Mouse (Mus musculus): ENCODE data around the gene Diablo. TPM values are rescaled to one million over a fixed set of nuclear protein-coding genes. Genes with fewer than 3 reads are reported as not detected.

The Diablo gene
- total and polyA plus RNA-seq, 3 experiments = 37.7 to 68.0 (median 58.7) TPM

DNA sequence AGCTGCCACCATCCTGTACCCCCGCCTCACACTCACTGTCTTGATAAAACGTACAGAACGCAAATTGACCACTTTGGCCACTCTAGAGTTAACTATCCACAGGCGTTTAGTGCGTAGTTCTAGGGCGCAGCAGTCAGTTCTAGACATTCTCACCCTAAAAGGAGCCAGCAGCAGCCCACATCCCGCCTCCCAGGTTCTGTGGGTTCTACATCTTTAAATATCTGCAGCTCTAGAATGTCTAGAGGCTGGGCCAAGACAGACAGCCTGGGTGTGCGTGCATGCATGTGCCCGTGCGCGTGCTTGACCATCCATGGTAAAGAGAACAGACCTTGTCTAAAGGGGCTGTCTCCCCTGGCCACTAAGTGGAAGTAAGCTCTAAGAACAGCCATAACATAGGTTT lies 37.2 kb upstream of the Diablo start:
- no peak overlapping the region for H3K4me3 ChIP-seq (replicated peaks in 1 of 3; ENCODE audit: low read depth in 2 of 3, low read length in 2 of 3, poor library complexity in 1 of 3)
- no peaks in the 10 kb centered on the region for H3K9me3 ChIP-seq (replicated peaks; ENCODE audit: low read length)
- no peak overlapping the region for H3K9ac ChIP-seq (ENCODE audit: insufficient read depth, low read depth)
- no peaks in the 10 kb centered on the region for H3K79me2 ChIP-seq (replicated peaks; ENCODE audit: control insufficient read depth, extremely low read depth, insufficient read depth, poor library complexity, severe bottlenecking)
- in situ Hi-C loops (cut with MboI; ENCODE audit: low pct_ligation_motif_present, low pct_unique_long_range_greater_than_20kb, low sequenced_read_pairs) (no loop called here), dilution Hi-C loops (cut with MboI; ENCODE audit: extremely low pct_ligation_motif_present, extremely low pct_unique_long_range_greater_than_20kb, low sequenced_read_pairs) (no loop called here)
- no peak for DNase-seq (ENCODE audit: extremely low read depth)
- H3K4me1 ChIP-seq (ENCODE audit: control insufficient read depth in 1 of 2, insufficient read depth in 2 of 2) = no peaks in the 10 kb centered on the region
- H3K27me3 ChIP-seq (replicated peaks) = no peaks in the 10 kb centered on the region
- no peak overlapping the region for H3K27ac ChIP-seq (ENCODE audit: insufficient read depth, low read depth)
- H3K4me2 ChIP-seq (ENCODE audit: insufficient read depth, low read depth, poor library complexity, severe bottlenecking) = no peak overlapping the region
- TF ChIP-seq MXI1 (IDR thresholded peaks at IDR 0.05; ENCODE audit: low read depth, low read length) (no peak), MAX (IDR thresholded peaks at IDR 0.05; ENCODE audit: low read length) (no peak), KAT2A (IDR thresholded peaks at IDR 0.05; ENCODE audit: insufficient replicate concordance, low read length) (no peak), HCFC1 (IDR thresholded peaks at IDR 0.05; ENCODE audit: low read depth, low read length) (no peak), CTCF (conservative IDR thresholded peaks at IDR 0.05 in 1 of 2, IDR thresholded peaks at IDR 0.05 in 1 of 2; ENCODE audit: low read depth in 2 of 2, low read length in 2 of 2) (no peak), ETS1 (conservative IDR thresholded peaks at IDR 0.05; ENCODE audit: low read depth, low read length) (no peak), MAZ (IDR thresholded peaks at IDR 0.05; ENCODE audit: low read depth, low read length) (no peak), GABPA (IDR thresholded peaks at IDR 0.05; ENCODE audit: insufficient replicate concordance, low read depth, low read length) (no peak), RAD21 (IDR thresholded peaks at IDR 0.05; ENCODE audit: low read depth, low read length) (no peak), IRF4 (IDR thresholded peaks at IDR 0.05; ENCODE audit: low read depth, low read length) (no peak), BHLHE40 (IDR thresholded peaks at IDR 0.05; ENCODE audit: low read depth, low read length) (no peak), NRF1 (IDR thresholded peaks at IDR 0.05; ENCODE audit: low read depth, low read length) (no peak), MAFK (IDR thresholded peaks at IDR 0.05; ENCODE audit: insufficient replicate concordance, low read length) (no peak), POLR2A (IDR thresholded peaks at IDR 0.05; ENCODE audit: low read depth, low read length) (no peak), EP300 (IDR thresholded peaks at IDR 0.05; ENCODE audit: low read length) (no peak), MEF2A (IDR thresholded peaks at IDR 0.05; ENCODE audit: borderline replicate concordance, low read depth, low read length) (no peak), CHD2 (IDR thresholded peaks at IDR 0.05; ENCODE audit: low read length) (no peak), JUND (conservative IDR thresholded peaks at IDR 0.05; ENCODE audit: low read depth, low read length) (no peak), PAX5 (IDR thresholded peaks at IDR 0.05; ENCODE audit: low read length) (no peak)
- H3K36me3 ChIP-seq (replicated peaks in 1 of 2; ENCODE audit: control insufficient read depth in 1 of 2, insufficient read depth in 1 of 2, low read length in 1 of 2) = peaks cover 70 to 95% of the 10 kb centered on the region in 2 experiments

DNA sequence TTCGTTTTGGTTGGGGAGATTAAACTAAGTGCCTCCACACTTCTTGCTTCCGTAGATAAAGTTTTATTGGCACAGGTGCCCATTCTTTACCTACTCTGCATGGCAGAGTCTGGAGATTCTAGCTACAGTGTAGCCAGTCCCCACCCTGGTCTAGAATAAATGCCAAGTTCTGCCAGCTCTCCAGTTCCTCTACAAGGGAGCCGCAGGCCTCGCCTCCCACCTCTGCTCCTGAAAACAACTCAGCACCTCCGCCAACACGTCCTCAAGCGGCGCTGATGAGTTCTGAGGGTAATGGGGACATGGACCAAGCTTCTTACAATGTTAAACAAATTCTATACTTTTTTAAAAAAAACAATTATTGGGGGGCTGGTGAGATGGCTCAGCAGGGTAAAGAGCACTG lies 35.6 kb upstream of the Diablo start:
- Histone ChIP-seq H3K9ac (ENCODE audit: insufficient read depth, low read depth) (no peak overlapping the region), H3K4me2 (ENCODE audit: insufficient read depth, low read depth, poor library complexity, severe bottlenecking) (no peak overlapping the region), H3K27ac (ENCODE audit: insufficient read depth, low read depth) (no peak overlapping the region), H3K79me2 (replicated peaks; ENCODE audit: control insufficient read depth, extremely low read depth, insufficient read depth, poor library complexity, severe bottlenecking) (no peaks in the 10 kb centered on the region), H3K27me3 (replicated peaks) (no peaks in the 10 kb centered on the region), H3K4me3 (replicated peaks in 1 of 3; ENCODE audit: low read depth in 2 of 3, low read length in 2 of 3, poor library complexity in 1 of 3) (no peak overlapping the region), H3K4me1 (ENCODE audit: control insufficient read depth in 1 of 2, insufficient read depth in 2 of 2) (no peaks in the 10 kb centered on the region), H3K36me3 (replicated peaks in 1 of 2; ENCODE audit: control insufficient read depth in 1 of 2, insufficient read depth in 1 of 2, low read length in 1 of 2) (peaks cover 65 to 90% of the 10 kb centered on the region in 2 experiments), H3K9me3 (replicated peaks; ENCODE audit: low read length) (no peaks in the 10 kb centered on the region)
- no peak for TF ChIP-seq MXI1 (IDR thresholded peaks at IDR 0.05; ENCODE audit: low read depth, low read length)
- TF ChIP-seq POLR2AphosphoS2 (IDR thresholded peaks at IDR 0.05; ENCODE audit: low read depth, low read length) = no peak
- no peak for TF ChIP-seq E2F4 (IDR thresholded peaks at IDR 0.05; ENCODE audit: insufficient replicate concordance, low read depth, low read length)
- TF ChIP-seq PAX5 (IDR thresholded peaks at IDR 0.05; ENCODE audit: low read length) = no peak
- no peak for TF ChIP-seq JUN (IDR thresholded peaks at IDR 0.05; ENCODE audit: insufficient read depth, low read depth, low read length)
- no peak for TF ChIP-seq ZKSCAN1 (IDR thresholded peaks at IDR 0.05; ENCODE audit: borderline replicate concordance, low read depth, low read length)
- TF ChIP-seq CHD1 (IDR thresholded peaks at IDR 0.05; ENCODE audit: low read depth, low read length) = no peak
- TF ChIP-seq MAX (IDR thresholded peaks at IDR 0.05; ENCODE audit: low read length) = no peak
- no peak for TF ChIP-seq ZMIZ1 (IDR thresholded peaks at IDR 0.05; ENCODE audit: low read depth, low read length)
- no peak for TF ChIP-seq NRF1 (IDR thresholded peaks at IDR 0.05; ENCODE audit: low read depth, low read length)
- no peak for TF ChIP-seq ZNF384 (IDR thresholded peaks at IDR 0.05; ENCODE audit: low read depth, low read length)
- no peak for TF ChIP-seq MYC (IDR thresholded peaks at IDR 0.05; ENCODE audit: low read depth, low read length)
- no peak for TF ChIP-seq USF2 (conservative IDR thresholded peaks at IDR 0.05; ENCODE audit: low read depth, low read length)
- no peak for TF ChIP-seq ELF1 (IDR thresholded peaks at IDR 0.05; ENCODE audit: low read depth, low read length)
- TF ChIP-seq UBTF (IDR thresholded peaks at IDR 0.05; ENCODE audit: low read depth, low read length) = no peak
- TF ChIP-seq ZC3H11A (IDR thresholded peaks at IDR 0.05; ENCODE audit: low read depth, low read length) = no peak
- TF ChIP-seq TBP (conservative IDR thresholded peaks at IDR 0.05; ENCODE audit: low read depth, low read length) = no peak
- dilution Hi-C loops (cut with MboI; ENCODE audit: extremely low pct_ligation_motif_present, extremely low pct_unique_long_range_greater_than_20kb, low sequenced_read_pairs) (no loop called here), in situ Hi-C loops (cut with MboI; ENCODE audit: low pct_ligation_motif_present, low pct_unique_long_range_greater_than_20kb, low sequenced_read_pairs) (no loop called here)
- DNase-seq (ENCODE audit: extremely low read depth) = no peak
